Mouse (Mus musculus): ENCODE measurements at regions not wholly inside any gene's neighbourhood (a gene's known extent, or its start where the extent isn't known, plus 50 kb on each side); places are given as distances from the start of the nearest gene placed in this dataset.

- no peak for TF ChIP-seq CTCF (IDR thresholded peaks at IDR 0.05; ENCODE audit: borderline replicate concordance, extremely low read depth, insufficient read depth, insufficient read length)
- TF ChIP-seq POLR2A (IDR thresholded peaks at IDR 0.05; ENCODE audit: borderline replicate concordance, extremely low read depth, insufficient read depth, insufficient read length, poor library complexity, severe bottlenecking): no peak
Observed at GRCm38 (mm10) chr14:24928726-24929125, 441.8 kb downstream of the Rps24 start.

Data from brain, embryonic 14.5 days (tissue).